Mouse (Mus musculus) kidney, adult 2 months (tissue): Measurements from ENCODE around the gene AW549877. TPM values are rescaled to one million over a fixed set of nuclear protein-coding genes. Genes with fewer than 3 reads are reported as not detected.

ENCODE experiments used
- DNase-seq: peaks from one replicate; pipeline ENCODE4 v3.0.0; 2021
- H3K27ac ChIP-seq: fragments of 200-500 bp; 2 replicates; pipeline ENCODE4 v1.5.1; 2012; ENCODE audit warnings: low read depth, low read length, control low read depth, inconsistent platforms; ENCODE audit not compliant: insufficient read depth
- H3K27me3 ChIP-seq: fragments of 200-500 bp; replicated peaks from 2 replicates; pipeline ENCODE4 v1.6.1; 2012; ENCODE audit warnings: mild to moderate bottlenecking, moderate library complexity, low read length, inconsistent platforms; ENCODE audit not compliant: control insufficient read depth, insufficient read depth
- H3K36me3 ChIP-seq: fragments of 200-500 bp; 2 replicates; pipeline ENCODE4 v1.6.1; 2012; ENCODE audit warnings: mild to moderate bottlenecking, moderate library complexity, low read length, inconsistent platforms; ENCODE audit not compliant: control insufficient read depth, insufficient read depth
- H3K4me1 ChIP-seq: fragments of 200-500 bp; 2 replicates; pipeline ENCODE4 v1.6.1; 2011; ENCODE audit warnings: low read length; ENCODE audit not compliant: control insufficient read depth, insufficient read depth
- H3K4me3 ChIP-seq: fragments of 200-500 bp; 2 replicates; pipeline ENCODE4 v1.5.1; 2011; ENCODE audit warnings: mild to moderate bottlenecking, low read depth, low read length, control low read depth; ENCODE audit not compliant: insufficient read depth
- CTCF ChIP-seq: fragments of 200-500 bp; conservative IDR thresholded peaks from 2 replicates; pipeline ENCODE4 v1.5.1; 2011; ENCODE audit warnings: low read depth, mild to moderate bottlenecking, control low read depth, low read length, moderate library complexity, mixed read lengths; ENCODE audit not compliant: insufficient read depth, insufficient read length
- POLR2A ChIP-seq: fragments of 200-500 bp; IDR thresholded peaks from one replicate; pipeline ENCODE4 v1.6.1; 2011; ENCODE audit warnings: low read depth, low read length, control low read depth
- WGBS: fragments of 180-500 bp; shearing (Covaris S2); methylation state at CpG from one replicate; pipeline ENCODE4 v1.1.7; 2018; 5-methylcytosine and 5-hydroxymethylcytosine counted together
- polyA plus RNA-seq: library from polyadenylated mRNA; depleted of rRNA; stranded (reverse); fragments of >200 nt; gene quantifications from 2 replicates; pipeline ENCODE4 v1.2.3, GENCODE M21; 2012

AW549877 gene
- polyA plus RNA-seq, 1 experiment, result 20.5 TPM

DNA sequence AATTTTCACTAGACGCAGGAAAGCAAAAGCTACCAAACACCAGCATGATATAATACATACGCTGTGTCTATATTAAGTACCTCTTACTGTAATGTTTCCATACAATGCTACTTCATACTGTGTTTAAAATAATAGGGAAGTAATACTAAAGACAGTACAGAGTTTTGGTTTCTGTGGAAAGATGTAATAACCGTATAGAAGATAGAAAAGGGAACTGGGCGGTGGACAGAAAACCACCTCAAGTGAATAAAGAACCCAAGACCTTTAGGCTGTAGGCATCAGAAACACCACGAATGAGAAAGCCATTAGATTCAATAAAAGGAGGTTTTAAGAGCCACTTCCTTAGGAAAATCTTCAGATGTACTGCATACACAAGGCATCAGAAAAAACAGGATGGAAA is 12.8 kb downstream of the AW549877 start:
- DNase-seq, result no peak
- Histone ChIP-seq H3K27ac (no peak overlapping the region), H3K27me3 (no peaks in the 10 kb centered on the region), H3K4me1 (0 out of 2 replicates have a peak, but pooled peaks cover 4% of the 10 kb centered on the region), H3K36me3 (peaks cover 18% of the 10 kb centered on the region), H3K4me3 (no peak overlapping the region)
- no peak for TF ChIP-seq CTCF
- no peak for TF ChIP-seq POLR2A
- WGBS, result 82% methylated on average over 5 of the region's 5 CpGs

DNA sequence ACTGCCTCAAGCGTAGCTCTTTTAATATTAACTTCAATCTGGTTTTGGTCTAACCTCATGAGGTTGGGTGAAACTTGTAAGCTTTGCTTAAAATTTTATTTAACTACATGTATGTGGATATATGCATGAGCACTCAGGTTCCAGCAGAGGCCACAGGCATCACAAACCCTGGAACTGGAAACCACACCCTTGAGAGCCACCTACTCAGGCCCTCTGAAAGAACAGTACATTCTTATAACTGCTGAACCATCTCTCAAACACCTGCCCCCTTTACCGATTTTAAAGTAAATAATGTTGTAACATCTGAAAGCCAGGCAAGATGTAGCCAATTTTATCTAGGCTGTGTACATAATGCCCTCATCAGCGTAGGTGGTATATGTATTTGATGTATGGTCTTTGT is 15.7 kb downstream of the AW549877 start:
- 53% methylated on average over 3 of the region's 3 CpGs for WGBS

DNA sequence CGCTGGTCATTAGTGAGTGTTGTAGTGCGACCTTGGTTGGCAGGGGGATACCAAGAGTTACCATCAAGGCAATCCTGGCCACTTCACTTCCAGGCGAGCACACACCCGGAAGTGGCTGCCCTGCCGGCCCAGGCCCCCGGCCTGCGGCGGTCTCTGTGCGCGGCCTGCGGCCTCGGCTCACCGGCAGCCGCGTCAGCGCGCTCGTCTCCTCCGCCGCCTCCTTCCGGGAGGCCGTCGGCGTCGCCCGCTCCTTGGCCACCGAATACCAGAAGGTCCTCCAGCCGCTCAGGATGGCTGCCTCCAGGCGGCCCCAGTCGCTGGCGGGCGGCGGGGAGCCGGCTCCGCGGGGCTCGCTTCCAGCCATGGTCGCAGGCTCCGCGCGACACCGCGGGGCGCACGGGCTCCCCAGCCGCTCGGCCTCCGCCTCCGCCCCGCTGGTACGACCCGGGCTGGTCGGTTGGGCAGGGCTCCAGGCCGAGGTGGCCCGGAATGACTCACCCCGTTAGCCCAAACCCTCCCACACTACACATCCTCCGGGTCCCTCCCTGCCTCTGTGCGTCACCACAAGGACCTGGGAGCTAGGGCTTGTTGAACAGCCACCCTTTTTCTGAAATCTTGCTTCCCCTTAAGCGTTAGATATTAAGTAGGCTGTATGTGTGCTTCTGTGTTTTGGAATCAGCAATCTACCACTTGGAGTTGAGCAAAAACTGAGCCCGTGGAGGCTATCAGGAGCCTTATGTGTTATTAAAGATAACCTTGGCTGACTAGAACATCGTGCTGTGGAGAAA is 16.3 kb downstream of the AW549877 start, which contains the start of gene Fbxo4:
Gene Fbxo4 (minus strand): TSS at position 513 of the 788 bp plus-strand sequence.
- H3K4me3 ChIP-seq, result peak within 1 kb of the TSS; percentile 94
- H3K27me3 ChIP-seq, result no peaks in the 10 kb centered on the region
- peaks cover 4% of the 10 kb centered on the region; the same call in 1 of the 2 replicates for H3K36me3 ChIP-seq
- 0 out of 2 replicates have a peak, but pooled peaks cover 4% of the 10 kb centered on the region for H3K4me1 ChIP-seq
- under 1% methylated on average over 61 of the region's 61 CpGs for WGBS
- TF ChIP-seq CTCF (0 out of 2 replicates have a peak, but pooled peaks have one; percentile 7), POLR2A (no peak)
- peak within 1 kb of the TSS; percentile 99 for H3K27ac ChIP-seq
- peak; percentile 91 for DNase-seq

More for the DNA sequence above, 15.7 kb downstream of the AW549877 start:
- Histone ChIP-seq H3K27me3 (no peaks in the 10 kb centered on the region), H3K4me3 (no peak overlapping the region), H3K4me1 (0 out of 2 replicates have a peak, but pooled peaks cover 4% of the 10 kb centered on the region), H3K36me3 (peaks cover 7% of the 10 kb centered on the region), H3K27ac (peak overlapping the region; percentile 99)
- no peak for DNase-seq
- TF ChIP-seq CTCF (no peak), POLR2A (no peak)

DNA sequence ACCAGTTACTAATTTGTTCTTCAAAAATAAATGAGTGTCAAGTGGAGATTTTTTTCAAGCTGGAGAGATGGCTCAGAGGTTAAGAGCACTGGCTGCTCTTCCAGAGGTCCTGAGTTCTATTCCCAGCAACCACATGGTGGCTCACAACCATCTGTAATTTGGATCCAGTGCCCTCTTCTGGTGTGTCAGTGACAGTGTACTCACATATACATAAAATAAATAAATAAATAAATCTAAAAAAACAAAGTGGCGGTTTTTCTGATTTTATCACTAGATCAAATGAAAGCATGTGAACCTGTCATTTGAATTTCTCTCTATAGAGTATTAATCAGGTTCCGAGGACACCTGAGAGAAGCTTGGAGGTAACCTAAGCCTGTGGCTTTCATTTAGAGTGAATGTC is 17.3 kb downstream of the AW549877 start:
- Histone ChIP-seq H3K27me3 (no peaks in the 10 kb centered on the region), H3K36me3 (peaks cover 4% of the 10 kb centered on the region; the same call in 1 of the 2 replicates), H3K4me1 (0 out of 2 replicates have a peak, but pooled peaks cover 4% of the 10 kb centered on the region), H3K27ac (no peak overlapping the region), H3K4me3 (no peak overlapping the region)
- WGBS, result 92% methylated on average over 2 of the region's 2 CpGs
- DNase-seq, result no peak
- no peak for TF ChIP-seq CTCF

DNA sequence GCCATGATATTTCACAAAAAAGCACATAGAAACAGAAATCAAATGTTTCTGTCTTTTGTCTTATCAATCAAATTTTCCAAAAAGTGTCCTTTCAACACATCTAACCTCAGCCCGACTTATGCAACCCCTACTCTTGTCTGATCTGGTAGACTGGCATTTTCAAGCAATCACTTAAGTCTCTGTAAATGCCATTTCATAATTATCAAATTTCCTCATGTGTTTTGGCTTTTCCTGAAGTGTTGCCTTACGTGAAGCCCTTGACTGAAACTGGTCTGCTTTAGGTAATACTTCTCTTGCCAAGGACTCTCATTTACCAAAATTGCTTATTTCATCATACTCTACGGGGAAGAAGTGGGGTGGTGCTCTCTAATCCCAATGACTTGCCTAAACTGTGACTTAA is 22.2 kb downstream of the AW549877 start:
- no peaks in the 10 kb centered on the region for H3K27me3 ChIP-seq
- H3K4me3 ChIP-seq, result no peak overlapping the region
- no peak overlapping the region for H3K27ac ChIP-seq
- TF ChIP-seq CTCF (no peak), POLR2A (no peak)
- H3K36me3 ChIP-seq, result no peaks in the 10 kb centered on the region; the same call in none of the 2 replicates
- no peaks in the 10 kb centered on the region for H3K4me1 ChIP-seq
- no peak for DNase-seq
- 94% methylated on average over 3 of the region's 3 CpGs for WGBS

DNA sequence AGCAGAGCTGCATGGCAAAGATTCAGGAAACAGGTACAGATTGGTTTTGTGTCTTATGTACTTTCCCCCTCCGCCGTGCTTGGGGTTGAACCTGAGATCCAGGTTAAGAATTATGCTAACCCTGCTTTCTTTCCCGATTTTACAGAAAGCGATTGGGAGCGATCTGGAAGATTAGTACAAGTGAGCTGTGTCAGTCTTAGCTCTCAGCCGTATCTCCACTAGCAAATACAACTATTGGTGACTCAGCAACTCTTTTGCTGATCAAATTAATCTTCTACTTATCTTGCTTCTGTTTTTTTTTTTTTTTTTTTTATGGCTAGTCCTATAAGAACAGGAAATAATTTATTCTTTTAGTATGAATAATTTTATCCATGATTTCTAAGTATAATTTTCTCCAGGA is 25.4 kb downstream of the AW549877 start:
- no peak for TF ChIP-seq POLR2A
- no peak for TF ChIP-seq CTCF
- DNase-seq, result no peak
- no peaks in the 10 kb centered on the region for H3K4me1 ChIP-seq
- 94% methylated on average over 6 of the region's 6 CpGs for WGBS
- no peak overlapping the region for H3K4me3 ChIP-seq
- no peak overlapping the region for H3K27ac ChIP-seq
- H3K27me3 ChIP-seq, result no peaks in the 10 kb centered on the region
- no peaks in the 10 kb centered on the region; the same call in none of the 2 replicates for H3K36me3 ChIP-seq

DNA sequence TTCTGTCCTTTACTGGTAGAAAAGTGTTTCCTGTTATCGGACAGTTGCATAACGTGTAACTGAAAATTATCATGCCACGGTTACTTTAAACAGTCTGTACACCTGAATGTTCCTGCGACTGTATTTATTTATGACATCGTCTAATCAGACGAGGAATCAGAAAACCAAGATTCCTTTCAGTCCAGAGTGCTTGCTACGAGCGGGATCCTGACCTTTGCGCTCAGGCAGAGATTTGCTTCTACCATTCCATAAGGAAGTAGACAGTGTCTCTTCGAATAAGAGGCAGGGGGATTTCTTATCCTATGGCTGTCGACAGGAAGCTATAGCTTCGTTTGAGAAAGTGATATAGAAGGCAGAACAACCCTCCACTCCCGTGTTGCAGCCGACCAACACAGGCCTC is 25.8 kb downstream of the AW549877 start:
- Histone ChIP-seq H3K4me1 (no peaks in the 10 kb centered on the region), H3K36me3 (no peaks in the 10 kb centered on the region; the same call in none of the 2 replicates), H3K27me3 (no peaks in the 10 kb centered on the region), H3K27ac (no peak overlapping the region), H3K4me3 (no peak overlapping the region)
- TF ChIP-seq POLR2A (no peak), CTCF (no peak)
- DNase-seq, result no peak
- WGBS, result 88% methylated on average over 14 of the region's 14 CpGs
